Mouse (Mus musculus): ENCODE results near the gene Gm281. TPM values are rescaled to one million over a fixed set of nuclear protein-coding genes. Genes with fewer than 3 reads are reported as not detected.
A peak's percentile ranks its signal among the peaks of the same experiment; 100 is the strongest.

The Gm281 gene
- polyA plus RNA-seq, 1 experiment from 2014 or later = 0.20 TPM

DNA sequence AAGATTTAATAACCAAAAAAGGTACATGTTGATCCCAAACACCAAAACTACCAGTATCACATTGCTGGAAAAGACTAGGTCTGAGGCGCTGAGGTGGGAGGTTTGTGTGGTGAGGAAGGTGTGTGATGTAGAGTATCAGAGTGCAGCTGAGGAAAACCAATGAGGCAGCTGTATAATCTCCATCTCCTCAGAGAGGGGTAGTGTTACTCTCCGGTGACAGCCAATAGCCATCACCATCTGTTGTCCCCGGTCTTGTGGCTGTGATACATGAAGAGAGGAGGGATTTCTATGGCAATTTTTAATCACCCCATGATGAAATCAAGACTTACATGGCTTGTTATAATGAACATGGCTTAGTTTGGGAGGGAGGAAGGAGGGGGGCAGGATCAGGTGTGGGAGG lies 20.5 kb downstream of the Gm281 start:
- no peak overlapping the region for H3K9ac ChIP-seq (replicated peaks; ENCODE audit: low read depth)
- no peak for DNase-seq (ENCODE audit: low spot score)
- ATAC-seq = no peak
- H3K4me1 ChIP-seq (ENCODE audit: insufficient read depth, low read depth, low read length) = no peaks in the 10 kb centered on the region
- H3K4me2 ChIP-seq (replicated peaks; ENCODE audit: low read depth, low read length) = no peak overlapping the region
- no peak overlapping the region for H3K27ac ChIP-seq (ENCODE audit: low read length)
- H3K9me3 ChIP-seq (ENCODE audit: low read length) = no peaks in the 10 kb centered on the region
- TF ChIP-seq EP300 (IDR thresholded peaks at IDR 0.05) (no peak), CTCF (IDR thresholded peaks at IDR 0.05) (no peak)
- WGBS = 81% methylated on average over 3 of the region's 3 CpGs
- H3K36me3 ChIP-seq (ENCODE audit: insufficient read depth, low read length) = no peaks in the 10 kb centered on the region
- H3K27me3 ChIP-seq (replicated peaks; ENCODE audit: insufficient read depth, low read length) = no peaks in the 10 kb centered on the region
- no peak overlapping the region for H3K4me3 ChIP-seq (ENCODE audit: low read depth, low read length)

DNA sequence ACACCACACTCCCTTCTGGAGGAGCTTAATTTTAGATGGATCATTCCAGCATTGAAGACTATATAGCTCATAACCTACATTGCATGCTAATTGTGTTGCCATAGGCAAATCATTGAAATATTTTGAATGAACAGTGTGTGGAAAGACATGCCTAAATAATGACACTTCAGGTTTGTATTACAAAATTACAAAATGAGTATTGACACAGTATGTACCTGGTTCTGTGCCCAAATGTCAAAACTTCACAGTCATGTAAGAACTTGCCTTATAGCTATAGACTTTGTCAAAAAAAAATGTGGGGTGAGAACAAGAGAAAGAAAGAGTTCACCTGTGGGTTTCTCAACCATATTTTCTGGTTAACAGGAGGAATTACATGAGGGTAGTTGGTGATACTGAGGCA lies 52.9 kb downstream of the Gm281 start:
- H3K36me3 ChIP-seq (ENCODE audit: insufficient read depth, low read length) = no peaks in the 10 kb centered on the region
- ATAC-seq (no peak), DNase-seq (ENCODE audit: low spot score) (no peak)
- no peak overlapping the region for H3K27ac ChIP-seq (ENCODE audit: low read length)
- no peak overlapping the region for H3K4me2 ChIP-seq (replicated peaks; ENCODE audit: low read depth, low read length)
- H3K27me3 ChIP-seq (replicated peaks; ENCODE audit: insufficient read depth, low read length) = no peaks in the 10 kb centered on the region
- no peak for TF ChIP-seq CTCF (IDR thresholded peaks at IDR 0.05)
- TF ChIP-seq EP300 (IDR thresholded peaks at IDR 0.05) = no peak
- H3K9ac ChIP-seq (replicated peaks; ENCODE audit: low read depth) = no peak overlapping the region
- H3K4me1 ChIP-seq (ENCODE audit: insufficient read depth, low read depth, low read length) = no peaks in the 10 kb centered on the region
- H3K9me3 ChIP-seq (ENCODE audit: low read length) = no peaks in the 10 kb centered on the region
- H3K4me3 ChIP-seq (ENCODE audit: low read depth, low read length) = no peak overlapping the region

DNA sequence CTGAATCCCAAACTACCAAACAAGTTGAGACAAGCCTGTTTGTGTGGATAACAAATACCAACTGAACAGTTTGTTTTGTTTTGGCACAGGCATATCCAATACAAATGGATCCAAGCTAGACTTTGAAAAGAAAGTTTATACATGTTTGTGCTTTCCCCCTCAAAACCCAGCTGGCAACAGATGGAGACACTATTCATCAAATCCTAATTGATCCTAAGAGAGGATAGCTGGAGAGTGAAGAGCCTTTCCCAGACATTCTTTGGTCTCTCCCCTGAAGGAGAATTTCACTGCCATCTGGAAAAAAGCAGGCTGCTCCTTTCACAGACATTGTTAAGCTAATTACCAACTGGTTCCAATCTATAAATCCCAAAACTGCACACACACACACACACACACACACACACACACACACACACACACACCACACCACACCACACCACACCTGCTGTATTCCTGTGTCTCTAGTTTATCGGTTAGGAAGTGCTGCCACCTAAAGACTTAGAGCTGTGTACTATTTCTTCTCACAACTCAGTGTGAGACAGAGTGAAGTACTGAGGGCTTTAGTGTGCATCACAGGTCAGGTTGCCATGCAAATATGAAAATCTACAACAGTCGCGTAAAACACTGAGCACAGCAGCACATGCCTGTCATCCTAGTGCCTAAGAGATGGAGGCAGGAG lies 101.3 kb downstream of the Gm281 start:
- Histone ChIP-seq H3K36me3 (ENCODE audit: insufficient read depth, low read length) (no peaks in the 10 kb centered on the region), H3K27me3 (replicated peaks; ENCODE audit: insufficient read depth, low read length) (no peaks in the 10 kb centered on the region), H3K9me3 (ENCODE audit: low read length) (no peaks in the 10 kb centered on the region), H3K4me3 (ENCODE audit: low read depth, low read length) (no peak overlapping the region), H3K27ac (ENCODE audit: low read length) (no peak overlapping the region), H3K4me2 (replicated peaks; ENCODE audit: low read depth, low read length) (no peak overlapping the region), H3K9ac (replicated peaks; ENCODE audit: low read depth) (no peak overlapping the region), H3K4me1 (ENCODE audit: insufficient read depth, low read depth, low read length) (no peaks in the 10 kb centered on the region)
- 76% methylated on average over 3 of the region's 3 CpGs for WGBS
- ATAC-seq = no peak
- no peak for TF ChIP-seq EP300 (IDR thresholded peaks at IDR 0.05)
- TF ChIP-seq CTCF (IDR thresholded peaks at IDR 0.05) = no peak
- no peak for DNase-seq (ENCODE audit: low spot score)

DNA sequence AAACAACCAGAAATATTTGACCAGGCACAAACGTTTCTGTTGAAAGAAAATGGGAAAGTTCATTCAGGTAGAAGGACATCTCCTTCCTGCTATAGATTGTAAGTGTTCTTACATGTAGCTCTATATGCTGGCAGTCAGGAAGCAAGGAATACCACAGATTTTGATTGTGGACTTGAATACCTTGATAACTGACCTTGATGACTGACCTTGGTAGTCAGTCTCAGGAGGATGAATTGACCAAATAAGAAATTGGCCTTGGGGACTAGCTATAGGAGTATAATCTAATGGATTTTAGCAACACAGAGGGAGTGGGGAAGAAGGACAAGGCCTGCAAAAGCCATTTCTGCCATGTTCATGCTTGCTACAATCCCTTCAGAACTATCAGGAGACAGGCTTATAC lies 123.8 kb downstream of the Gm281 start:
- no peaks in the 10 kb centered on the region for H3K9me3 ChIP-seq (ENCODE audit: low read length)
- H3K4me1 ChIP-seq (ENCODE audit: insufficient read depth, low read depth, low read length) = no peaks in the 10 kb centered on the region
- no peak for ATAC-seq
- H3K27ac ChIP-seq (ENCODE audit: low read length) = no peak overlapping the region
- H3K9ac ChIP-seq (replicated peaks; ENCODE audit: low read depth) = no peak overlapping the region
- 15% methylated on average over 1 of the region's 1 CpGs for WGBS
- no peak for DNase-seq (ENCODE audit: low spot score)
- no peaks in the 10 kb centered on the region for H3K36me3 ChIP-seq (ENCODE audit: insufficient read depth, low read length)
- H3K4me2 ChIP-seq (replicated peaks; ENCODE audit: low read depth, low read length) = no peak overlapping the region
- no peak overlapping the region for H3K4me3 ChIP-seq (ENCODE audit: low read depth, low read length)
- no peaks in the 10 kb centered on the region for H3K27me3 ChIP-seq (replicated peaks; ENCODE audit: insufficient read depth, low read length)
- no peak for TF ChIP-seq EP300 (IDR thresholded peaks at IDR 0.05)
- TF ChIP-seq CTCF (IDR thresholded peaks at IDR 0.05) = no peak

DNA sequence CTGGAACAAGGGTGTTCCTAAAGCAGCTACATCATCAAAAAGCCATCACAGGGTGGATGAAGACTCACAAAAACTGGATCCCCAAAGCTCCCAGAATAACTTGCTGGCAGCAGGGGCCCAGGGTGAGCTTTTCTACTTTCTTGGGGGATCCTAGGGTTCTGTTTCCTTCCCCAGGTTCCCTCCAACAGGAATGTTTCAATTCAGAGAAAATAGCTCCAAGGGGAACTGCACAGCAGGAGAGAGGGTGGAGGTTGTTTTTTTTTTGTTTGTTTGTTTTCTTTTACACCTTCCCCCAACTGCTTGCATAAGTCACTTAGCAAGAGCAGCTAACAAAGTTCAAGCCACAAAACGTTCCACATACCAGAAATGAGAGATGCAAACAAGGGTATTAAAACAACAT lies 124.3 kb downstream of the Gm281 start:
- Histone ChIP-seq H3K27me3 (replicated peaks; ENCODE audit: insufficient read depth, low read length) (no peaks in the 10 kb centered on the region), H3K36me3 (ENCODE audit: insufficient read depth, low read length) (no peaks in the 10 kb centered on the region), H3K4me2 (replicated peaks; ENCODE audit: low read depth, low read length) (no peak overlapping the region), H3K9ac (replicated peaks; ENCODE audit: low read depth) (no peak overlapping the region), H3K9me3 (ENCODE audit: low read length) (no peaks in the 10 kb centered on the region), H3K27ac (ENCODE audit: low read length) (no peak overlapping the region), H3K4me3 (ENCODE audit: low read depth, low read length) (no peak overlapping the region), H3K4me1 (ENCODE audit: insufficient read depth, low read depth, low read length) (no peaks in the 10 kb centered on the region)
- TF ChIP-seq EP300 (IDR thresholded peaks at IDR 0.05) (no peak), CTCF (IDR thresholded peaks at IDR 0.05) (no peak)
- DNase-seq (ENCODE audit: low spot score) (no peak), ATAC-seq (no peak)
- 27% methylated on average over 1 of the region's 1 CpGs for WGBS

DNA sequence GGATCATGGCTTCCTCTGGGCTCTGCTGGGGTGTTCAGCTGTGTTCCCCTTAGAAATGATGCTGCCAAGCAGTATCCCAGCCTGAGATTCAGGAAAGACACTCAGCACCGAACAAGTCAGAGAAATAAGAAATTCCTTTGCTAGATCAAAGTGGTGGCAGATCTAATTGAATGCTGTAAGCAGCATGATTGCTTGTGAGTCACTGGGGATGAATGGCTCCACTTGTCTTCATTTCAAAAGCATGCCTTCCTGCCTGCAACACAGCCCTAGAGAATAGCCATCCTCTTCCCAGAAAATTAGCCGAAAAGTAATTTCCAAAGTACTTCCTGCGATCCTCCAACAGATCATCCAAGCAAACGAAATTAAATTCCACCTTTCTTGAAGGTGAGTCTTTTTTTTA lies 131.3 kb downstream of the Gm281 start:
- no peaks in the 10 kb centered on the region for H3K27me3 ChIP-seq (replicated peaks; ENCODE audit: insufficient read depth, low read length)
- no peak overlapping the region for H3K4me2 ChIP-seq (replicated peaks; ENCODE audit: low read depth, low read length)
- TF ChIP-seq CTCF (IDR thresholded peaks at IDR 0.05) (no peak), EP300 (IDR thresholded peaks at IDR 0.05) (no peak)
- H3K4me1 ChIP-seq (ENCODE audit: insufficient read depth, low read depth, low read length) = no peaks in the 10 kb centered on the region
- ATAC-seq (no peak), DNase-seq (ENCODE audit: low spot score) (no peak)
- no peak overlapping the region for H3K27ac ChIP-seq (ENCODE audit: low read length)
- no peak overlapping the region for H3K4me3 ChIP-seq (ENCODE audit: low read depth, low read length)
- H3K9me3 ChIP-seq (ENCODE audit: low read length) = no peaks in the 10 kb centered on the region
- H3K9ac ChIP-seq (replicated peaks; ENCODE audit: low read depth) = no peak overlapping the region
- H3K36me3 ChIP-seq (ENCODE audit: insufficient read depth, low read length) = no peaks in the 10 kb centered on the region
- WGBS = 69% methylated on average over 4 of the region's 4 CpGs

DNA sequence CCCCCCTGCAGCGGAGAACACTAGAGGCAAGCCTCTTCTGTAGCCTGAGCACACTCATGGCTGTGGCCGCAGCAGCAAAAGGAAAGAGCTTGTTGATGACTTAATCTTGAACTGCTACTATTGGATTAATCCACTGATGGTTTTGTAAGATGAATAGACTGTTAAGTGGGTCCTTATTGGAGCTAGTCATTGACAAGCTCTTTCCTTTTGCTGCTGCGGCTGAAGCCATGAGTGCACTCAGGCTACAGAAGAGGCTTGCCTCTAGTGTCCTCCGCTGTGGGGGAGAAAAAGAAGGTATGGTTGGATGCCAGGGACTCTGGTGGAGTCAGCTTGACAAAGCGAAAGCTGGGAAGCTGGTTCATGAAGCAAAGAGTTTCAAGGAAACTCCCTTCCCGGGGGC lies 135.9 kb downstream of the Gm281 start:
- no peak for TF ChIP-seq EP300 (IDR thresholded peaks at IDR 0.05)
- no peak for TF ChIP-seq CTCF (IDR thresholded peaks at IDR 0.05)
- Histone ChIP-seq H3K4me1 (ENCODE audit: insufficient read depth, low read depth, low read length) (no peaks in the 10 kb centered on the region), H3K27ac (ENCODE audit: low read length) (no peak overlapping the region), H3K9me3 (ENCODE audit: low read length) (no peaks in the 10 kb centered on the region), H3K27me3 (replicated peaks; ENCODE audit: insufficient read depth, low read length) (no peaks in the 10 kb centered on the region), H3K4me2 (replicated peaks; ENCODE audit: low read depth, low read length) (no peak overlapping the region), H3K4me3 (ENCODE audit: low read depth, low read length) (no peak overlapping the region), H3K36me3 (ENCODE audit: insufficient read depth, low read length) (no peaks in the 10 kb centered on the region), H3K9ac (replicated peaks; ENCODE audit: low read depth) (no peak overlapping the region)
- DNase-seq (ENCODE audit: low spot score) (peak; percentile 66), ATAC-seq (peak; percentile 91)
- WGBS = 38% methylated on average over 4 of the region's 6 CpGs
